In the genomic region with DNA sequence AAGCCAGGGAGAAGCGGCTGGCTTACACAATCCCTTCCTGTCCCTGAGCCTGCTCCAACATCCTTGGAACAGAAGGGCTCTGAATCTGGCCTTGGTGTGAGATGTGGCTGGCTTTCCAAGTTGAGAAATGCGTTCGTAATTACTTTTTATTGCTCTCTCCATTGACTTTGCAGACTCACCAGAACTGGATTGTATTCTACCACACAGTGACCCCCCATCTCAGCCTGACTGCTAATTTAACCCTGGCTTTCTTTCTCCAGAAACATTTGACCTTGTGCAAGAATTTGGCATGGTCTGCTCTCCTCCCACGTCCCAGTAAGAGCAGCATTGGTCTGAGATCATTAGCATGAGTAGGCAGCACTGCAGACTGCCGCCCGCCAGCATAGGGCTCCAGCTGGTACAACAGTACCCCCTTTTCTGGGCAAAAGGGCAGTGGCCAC, we compare ENCODE assay signal across 8 mouse cellular contexts.
DNase-seq lines count a peak whose midpoint lies in the region; ATAC-seq and TF ChIP-seq lines count a peak whose summit lies in the region.

No protein-coding gene starts in this region.

- peaks cover 8% of the 10 kb centered on the region for H3K4me1 ChIP-seq in forebrain, postnatal 0 days (ENCODE audit: insufficient read depth)
- no peaks in the 10 kb centered on the region for H3K4me1 ChIP-seq in forebrain, embryonic 10.5 days
- 0 out of 2 replicates have a peak, but pooled peaks cover 3% of the 10 kb centered on the region for H3K4me1 ChIP-seq in kidney, embryonic 16.5 days (ENCODE audit: insufficient read depth, low read length)
- no peaks in the 10 kb centered on the region; the same call in 1 of the 2 replicates for H3K4me1 ChIP-seq in lung, embryonic 16.5 days (replicated peaks; ENCODE audit: control insufficient read depth, insufficient read depth, low read length)
- no peaks in the 10 kb centered on the region for H3K4me1 ChIP-seq in liver, embryonic 11.5 days (replicated peaks; ENCODE audit: control insufficient read depth, insufficient read depth, low read length)

- intact Hi-C loops in gastrocnemius, adult 2 months (cut with DNase I) = no loop called here

- no peaks in the 10 kb centered on the region for H3K9me3 ChIP-seq in forebrain, postnatal 0 days (ENCODE audit: low read length)
- no peaks in the 10 kb centered on the region for H3K9me3 ChIP-seq in forebrain, embryonic 10.5 days
- H3K9me3 ChIP-seq in kidney, embryonic 16.5 days (ENCODE audit: low read length) = no peaks in the 10 kb centered on the region
- H3K9me3 ChIP-seq in lung, embryonic 16.5 days (ENCODE audit: control insufficient read depth, low read length) = no peaks in the 10 kb centered on the region
- no peaks in the 10 kb centered on the region for H3K9me3 ChIP-seq in liver, embryonic 11.5 days (ENCODE audit: control insufficient read depth, low read length)

- no peaks in the 10 kb centered on the region for H3K27me3 ChIP-seq in forebrain, postnatal 0 days (ENCODE audit: insufficient read depth, low read length)
- no peaks in the 10 kb centered on the region for H3K27me3 ChIP-seq in forebrain, embryonic 10.5 days (ENCODE audit: poor library complexity, severe bottlenecking)
- no peaks in the 10 kb centered on the region for H3K27me3 ChIP-seq in kidney, embryonic 16.5 days (ENCODE audit: insufficient read depth, low read length)
- H3K27me3 ChIP-seq in lung, embryonic 16.5 days (ENCODE audit: control insufficient read depth, insufficient read depth, low read depth, low read length) = no peaks in the 10 kb centered on the region
- no peaks in the 10 kb centered on the region for H3K27me3 ChIP-seq in liver, embryonic 11.5 days (replicated peaks; ENCODE audit: control insufficient read depth, insufficient read depth, low read length)

- no peak overlapping the region for H3K27ac ChIP-seq in forebrain, postnatal 0 days (ENCODE audit: low read depth, low read length)
- H3K27ac ChIP-seq in forebrain, embryonic 10.5 days = no peak overlapping the region
- 0 out of 2 replicates have a peak overlapping the region, but pooled peaks have one; percentile 57 for H3K27ac ChIP-seq in gastrocnemius, adult 2 months
- no peak overlapping the region for H3K27ac ChIP-seq in kidney, embryonic 16.5 days (ENCODE audit: low read length)
- peak overlapping the region; percentile 51 for H3K27ac ChIP-seq in lung, embryonic 16.5 days (ENCODE audit: low read length)
- H3K27ac ChIP-seq in liver, embryonic 11.5 days (ENCODE audit: low read depth, low read length) = no peak overlapping the region

- DNase-seq in forebrain, postnatal 0 days = peak; percentile 34
- no peak for DNase-seq in forebrain, embryonic 10.5 days (ENCODE audit: extremely low spot score, low spot score)
- peak; percentile 54 for DNase-seq in adrenal gland, postnatal 25 days
- DNase-seq in gastrocnemius, adult 2 months = peak; percentile 64
- DNase-seq in liver, embryonic 11.5 days (ENCODE audit: low spot score) = no peak
- DNase-seq in embryo, embryonic 11 days = no peak

- no peak for TF ChIP-seq CTCF in forebrain, postnatal 0 days (IDR thresholded peaks at IDR 0.05; ENCODE audit: low read depth)
- TF ChIP-seq CTCF in gastrocnemius, adult 2 months (IDR thresholded peaks at IDR 0.05) = no peak

- no peak overlapping the region for H3K4me3 ChIP-seq in forebrain, postnatal 0 days (ENCODE audit: low read depth, low read length)
- H3K4me3 ChIP-seq in forebrain, embryonic 10.5 days = no peak overlapping the region
- no peak overlapping the region for H3K4me3 ChIP-seq in gastrocnemius, adult 2 months
- H3K4me3 ChIP-seq in kidney, embryonic 16.5 days (ENCODE audit: low read length) = no peak overlapping the region
- H3K4me3 ChIP-seq in lung, embryonic 16.5 days (ENCODE audit: low read length) = no peak overlapping the region
- no peak overlapping the region for H3K4me3 ChIP-seq in liver, embryonic 11.5 days (ENCODE audit: low read depth, low read length)

- ATAC-seq in forebrain, postnatal 0 days = peak; percentile 76
- peak; percentile 51; the same call in 1 of the 2 replicates for ATAC-seq in kidney, embryonic 16.5 days (ENCODE audit: low FRiP score, low TSS enrichment)
- peak; percentile 94 for ATAC-seq in lung, embryonic 16.5 days (ENCODE audit: low read depth)
- ATAC-seq in liver, embryonic 11.5 days (replicated peaks; ENCODE audit: low FRiP score) = no peak

- H3K9ac ChIP-seq in forebrain, postnatal 0 days = no peak overlapping the region
- H3K9ac ChIP-seq in kidney, embryonic 16.5 days (replicated peaks; ENCODE audit: low read length) = no peak overlapping the region
- H3K9ac ChIP-seq in lung, embryonic 16.5 days (ENCODE audit: low read length) = no peak overlapping the region
- no peak overlapping the region for H3K9ac ChIP-seq in liver, embryonic 11.5 days (ENCODE audit: low read depth, low read length)

- WGBS in forebrain, postnatal 0 days = 44% methylated on average over 6 of the region's 6 CpGs
- 87% methylated on average over 6 of the region's 6 CpGs for WGBS in forebrain, embryonic 10.5 days
- 32% methylated on average over 6 of the region's 6 CpGs for whole genome bisulfite sequencing in kidney, embryonic 16.5 days
- WGBS in lung, embryonic 16.5 days = 45% methylated on average over 6 of the region's 6 CpGs
- WGBS in liver, embryonic 11.5 days = 71% methylated on average over 6 of the region's 6 CpGs

- no peak overlapping the region for H3K4me2 ChIP-seq in forebrain, postnatal 0 days (ENCODE audit: low read depth)
- no peak overlapping the region for H3K4me2 ChIP-seq in kidney, embryonic 16.5 days (replicated peaks; ENCODE audit: low read depth, low read length)
- no peak overlapping the region for H3K4me2 ChIP-seq in lung, embryonic 16.5 days (ENCODE audit: low read depth, low read length)
- H3K4me2 ChIP-seq in liver, embryonic 11.5 days = no peak overlapping the region

- H3K36me3 ChIP-seq in forebrain, postnatal 0 days (ENCODE audit: insufficient read depth) = no peaks in the 10 kb centered on the region
- H3K36me3 ChIP-seq in forebrain, embryonic 10.5 days (replicated peaks) = no peaks in the 10 kb centered on the region
- no peaks in the 10 kb centered on the region for H3K36me3 ChIP-seq in kidney, embryonic 16.5 days (ENCODE audit: insufficient read depth, low read length)
- H3K36me3 ChIP-seq in lung, embryonic 16.5 days (ENCODE audit: control insufficient read depth, insufficient read depth, low read length) = no peaks in the 10 kb centered on the region
- H3K36me3 ChIP-seq in liver, embryonic 11.5 days (ENCODE audit: control insufficient read depth, insufficient read depth, low read length) = no peaks in the 10 kb centered on the region

Comparison
In these comparisons a context has a peak if more than half of its experiments do, and no peak if none do; other contexts are left out.
1. DNase-seq: peak in forebrain, postnatal 0 days (single experiment), adrenal gland, postnatal 25 days (single experiment) and gastrocnemius, adult 2 months (single experiment); none in forebrain, embryonic 10.5 days (single experiment), liver, embryonic 11.5 days (single experiment) and embryo, embryonic 11 days (single experiment).
2. H3K27ac ChIP-seq: peak in gastrocnemius, adult 2 months (single experiment) and lung, embryonic 16.5 days (single experiment); none in forebrain, postnatal 0 days (single experiment), forebrain, embryonic 10.5 days (single experiment), kidney, embryonic 16.5 days (single experiment) and liver, embryonic 11.5 days (single experiment).